ENCODE assay signal across 18 mouse cellular contexts in genomic region chr11:34544631-34545030, GRCm38 (mm10).
DNase-seq lines count a peak whose midpoint lies in the region; ATAC-seq and TF ChIP-seq lines count a peak whose summit lies in the region.
"Had no signal": no experiment of that assay in that cellular context is flagged by ENCODE, and none has a peak within 500 bp of the region (broad histone marks: within the 10 kb centered on the region; RNA-seq: fewer than 3 reads in every experiment).

No protein-coding gene starts in this region.

- no peaks in the 10 kb centered on the region for H3K36me3 ChIP-seq in limb, embryonic 14.5 days (ENCODE audit: control insufficient read depth, insufficient read depth, low read length)
- no peaks in the 10 kb centered on the region for H3K36me3 ChIP-seq in limb, embryonic 10.5 days
- H3K36me3 ChIP-seq: hindbrain, embryonic 10.5 days; limb, embryonic 15.5 days had no signal

- H3K4me1 ChIP-seq in limb, embryonic 14.5 days (ENCODE audit: control insufficient read depth, insufficient read depth, low read length), result no peaks in the 10 kb centered on the region
- no peaks in the 10 kb centered on the region for H3K4me1 ChIP-seq in limb, embryonic 10.5 days
- H3K4me1 ChIP-seq: forebrain, embryonic 13.5 days; hindbrain, embryonic 10.5 days; limb, embryonic 15.5 days had no signal

- H3K9ac ChIP-seq in limb, embryonic 14.5 days (ENCODE audit: low read depth, low read length, severe bottlenecking), result no peak overlapping the region
- H3K9ac ChIP-seq: forebrain, embryonic 13.5 days; limb, embryonic 15.5 days had no signal

- no peak overlapping the region for H3K4me2 ChIP-seq in limb, embryonic 14.5 days (replicated peaks; ENCODE audit: low read depth, low read length, severe bottlenecking)
- H3K4me2 ChIP-seq: forebrain, embryonic 13.5 days; limb, embryonic 15.5 days had no signal

- DNase-seq in limb, embryonic 14.5 days (ENCODE audit: low spot score), result peak; percentile 20
- DNase-seq in limb, embryonic 10.5 days (ENCODE audit: low spot score), result no peak
- peak; percentile 51 for DNase-seq in CD4-positive, CD25-positive, alpha-beta regulatory T cell, adult 2 months (ENCODE audit: low read depth, low spot score)
- DNase-seq in adipocyte (ENCODE audit: low spot score), result peak; percentile 3
- no peak for DNase-seq in cerebellum, postnatal 4 days (ENCODE audit: low spot score in 2 of 2)
- DNase-seq in neural tube, embryonic 10.5 days (ENCODE audit: extremely low spot score, low spot score), result no peak
- DNase-seq in cerebellum, adult 8-10 months, result no peak
- DNase-seq: cerebellum, adult 9-11 months; kidney, adult 18-20 months; right cerebral cortex, postnatal 14 days; thymus, postnatal 14 days had no signal

- no peaks in the 10 kb centered on the region for H3K27me3 ChIP-seq in limb, embryonic 14.5 days (ENCODE audit: control insufficient read depth, insufficient read depth, low read length)
- H3K27me3 ChIP-seq in limb, embryonic 10.5 days (ENCODE audit: low read depth, poor library complexity, severe bottlenecking), result no peaks in the 10 kb centered on the region
- H3K27me3 ChIP-seq: forebrain, embryonic 13.5 days; limb, embryonic 15.5 days had no signal

- 85% methylated on average over 7 of the region's 7 CpGs for WGBS in limb, embryonic 14.5 days
- 71% methylated on average over 7 of the region's 7 CpGs for WGBS in limb, embryonic 10.5 days

- no peak overlapping the region for H3K4me3 ChIP-seq in limb, embryonic 14.5 days (replicated peaks; ENCODE audit: low read length)
- H3K4me3 ChIP-seq in limb, embryonic 10.5 days, result no peak overlapping the region
- H3K4me3 ChIP-seq: forebrain, embryonic 13.5 days; hindbrain, embryonic 10.5 days; layer of hippocampus, adult 2 months; limb, embryonic 15.5 days; myocyte had no signal

- H3K27ac ChIP-seq in limb, embryonic 14.5 days (replicated peaks; ENCODE audit: low read depth, low read length), result no peak overlapping the region
- no peak overlapping the region for H3K27ac ChIP-seq in limb, embryonic 10.5 days
- H3K27ac ChIP-seq: forebrain, embryonic 13.5 days; hindbrain, embryonic 10.5 days; layer of hippocampus, adult 2 months; limb, embryonic 15.5 days had no signal

- H3K9me3 ChIP-seq in limb, embryonic 14.5 days (ENCODE audit: control insufficient read depth, low read length), result peaks cover 8% of the 10 kb centered on the region; the same call in 1 of the 2 replicates
- peaks cover 5% of the 10 kb centered on the region for H3K9me3 ChIP-seq in limb, embryonic 10.5 days (replicated peaks)

- ATAC-seq in limb, embryonic 14.5 days (ENCODE audit: low FRiP score, low read depth), result no peak
- peak; percentile 32 for ATAC-seq in inflammation-experienced regulatory T-cells, adult 6 months
- ATAC-seq: activated CD4-positive, CD25-positive, alpha-beta regulatory T cell, adult 4 months; forebrain, embryonic 13.5 days had no signal

- no peak for TF ChIP-seq POLR2A in limb, embryonic 14.5 days (IDR thresholded peaks at IDR 0.05; ENCODE audit: borderline replicate concordance, extremely low read depth, insufficient read depth, insufficient read length)

Comparison
In these comparisons a context has a peak if more than half of its experiments do, and no peak if none do; other contexts are left out.
1. DNase-seq: peak in limb, embryonic 14.5 days (single experiment), CD4-positive, CD25-positive, alpha-beta regulatory T cell, adult 2 months (single experiment) and adipocyte (single experiment); none in limb, embryonic 10.5 days (single experiment), cerebellum, postnatal 4 days (0 of 2), neural tube, embryonic 10.5 days (single experiment) and cerebellum, adult 8-10 months (single experiment).